Mouse (Mus musculus): ENCODE results near the gene Macrod1.
A peak's percentile ranks its signal among the peaks of the same experiment; 100 is the strongest.

Gene Macrod1

GRCm38 (mm10) chr19:7113574-7113973, 57.0 kb downstream of the Macrod1 start:
- no peak for DNase-seq (ENCODE audit: low read depth, low spot score)

- DNase-seq (ENCODE audit: low read depth, low spot score) = no peak
These were observed 59.6 kb downstream of the Macrod1 start for GRCm38 (mm10) chr19:7116038-7116731.

- DNase-seq (ENCODE audit: low read depth, low spot score) = no peak
These were observed 60.5 kb downstream of the Macrod1 start for GRCm38 (mm10) chr19:7117141-7117540.

GRCm38 (mm10) chr19:7117653-7118307, 61.2 kb downstream of the Macrod1 start:
- peak; percentile 18 for DNase-seq (ENCODE audit: low read depth, low spot score)

- DNase-seq (ENCODE audit: low read depth, low spot score) = no peak
These were observed 64.6 kb downstream of the Macrod1 start for GRCm38 (mm10) chr19:7121252-7121651.

GRCm38 (mm10) chr19:7122277-7122676, 65.7 kb downstream of the Macrod1 start:
- no peak for DNase-seq (ENCODE audit: low read depth, low spot score)

GRCm38 (mm10) chr19:7122698-7123306, 66.2 kb downstream of the Macrod1 start:
- DNase-seq (ENCODE audit: low read depth, low spot score) = no peak

GRCm38 (mm10) chr19:7125526-7126156, 69.0 kb downstream of the Macrod1 start:
- no peak for DNase-seq (ENCODE audit: low read depth, low spot score)

GRCm38 (mm10) chr19:7126209-7126608, 69.6 kb downstream of the Macrod1 start:
- no peak for DNase-seq (ENCODE audit: low read depth, low spot score)

- DNase-seq (ENCODE audit: low read depth, low spot score) = no peak
These were observed 70.3 kb downstream of the Macrod1 start for GRCm38 (mm10) chr19:7126933-7127332.

- DNase-seq (ENCODE audit: low read depth, low spot score) = no peak
These were observed 72.2 kb downstream of the Macrod1 start for GRCm38 (mm10) chr19:7128551-7129475.

GRCm38 (mm10) chr19:7130317-7130716, 73.7 kb downstream of the Macrod1 start:
- peak; percentile 76 for DNase-seq (ENCODE audit: low read depth, low spot score)

- DNase-seq (ENCODE audit: low read depth, low spot score) = no peak
These were observed 76.8 kb downstream of the Macrod1 start for GRCm38 (mm10) chr19:7133436-7133835.

GRCm38 (mm10) chr19:7134631-7135091, 78.1 kb downstream of the Macrod1 start:
- DNase-seq (ENCODE audit: low read depth, low spot score) = no peak

- DNase-seq (ENCODE audit: low read depth, low spot score) = no peak
These were observed 78.9 kb downstream of the Macrod1 start for GRCm38 (mm10) chr19:7135525-7135924.

GRCm38 (mm10) chr19:7136016-7136415, 79.4 kb downstream of the Macrod1 start:
- no peak for DNase-seq (ENCODE audit: low read depth, low spot score)

GRCm38 (mm10) chr19:7136714-7137498, 80.3 kb downstream of the Macrod1 start:
- no peak for DNase-seq (ENCODE audit: low read depth, low spot score)

GRCm38 (mm10) chr19:7138327-7138726, 81.7 kb downstream of the Macrod1 start:
- DNase-seq (ENCODE audit: low read depth, low spot score) = no peak

- DNase-seq (ENCODE audit: low read depth, low spot score) = no peak
These were observed 82.7 kb downstream of the Macrod1 start for GRCm38 (mm10) chr19:7139321-7139720.

- no peak for DNase-seq (ENCODE audit: low read depth, low spot score)
These were observed 83.8 kb downstream of the Macrod1 start for GRCm38 (mm10) chr19:7140373-7140772.

Measured in A20 (cell line).